Mouse (Mus musculus): ENCODE results near the gene Rabgef1.

DNA sequence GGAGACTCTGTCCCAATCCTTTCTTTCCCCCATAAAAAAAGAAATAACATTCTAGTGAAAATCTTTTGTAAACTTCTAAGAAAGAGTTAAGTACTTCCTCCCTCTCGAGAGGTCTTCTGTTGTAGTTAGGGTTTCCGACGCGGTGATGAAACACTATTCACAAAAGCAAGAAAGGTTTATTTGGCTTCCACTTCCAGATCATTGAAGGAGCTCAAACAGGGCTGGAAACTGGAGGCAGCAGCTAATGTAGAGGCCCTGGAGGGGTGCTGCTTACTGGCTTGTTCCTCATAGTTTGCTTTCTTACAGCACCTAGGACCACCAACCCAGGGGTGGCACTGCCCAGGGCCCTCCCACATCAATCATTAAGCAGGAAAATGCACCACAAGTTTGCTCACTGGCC, 56.5 kb downstream of the Rabgef1 start:
- TF ChIP-seq GABPA (IDR thresholded peaks at IDR 0.05; ENCODE audit: insufficient replicate concordance, low read depth, low read length) = no peak
- TF ChIP-seq CTCF (conservative IDR thresholded peaks at IDR 0.05 in 1 of 2, IDR thresholded peaks at IDR 0.05 in 1 of 2; ENCODE audit: low read depth in 2 of 2, low read length in 2 of 2) = no peak
- no peak for TF ChIP-seq POLR2AphosphoS2 (IDR thresholded peaks at IDR 0.05; ENCODE audit: low read depth, low read length)
- TF ChIP-seq TCF12 (IDR thresholded peaks at IDR 0.05; ENCODE audit: low read depth, low read length) = no peak
- TF ChIP-seq CHD1 (IDR thresholded peaks at IDR 0.05; ENCODE audit: low read depth, low read length) = no peak
- TF ChIP-seq EP300 (IDR thresholded peaks at IDR 0.05; ENCODE audit: low read length) = no peak
